Mouse (Mus musculus) heart, embryonic 15.5 days (tissue): ENCODE results near the gene 1700025G04Rik. TPM values are rescaled to one million over a fixed set of nuclear protein-coding genes. Genes with fewer than 3 reads are reported as not detected.

Experiments used
- ATAC-seq: fragments of 200-750 bp; cut with Nextera tagmentation; replicated peaks from 2 replicates; pipeline ENCODE4 v1.8.0; 2017; ENCODE audit warnings: low read depth, moderate TSS enrichment; ENCODE audit not compliant: insufficient number of reproducible peaks, insufficient read depth, low FRiP score
- H3K27ac ChIP-seq: fragments of 300-500 bp; sonication (generic); 2 replicates; pipeline ENCODE4 v1.5.1; 2015; ENCODE audit warnings: mild to moderate bottlenecking, inconsistent platforms
- H3K27me3 ChIP-seq: fragments of 300-500 bp; sonication (generic); 2 replicates; pipeline ENCODE4 v1.6.1; 2015; ENCODE audit warnings: inconsistent platforms
- H3K36me3 ChIP-seq: fragments of 300-500 bp; sonication (generic); 2 replicates; pipeline ENCODE4 v1.6.1; 2015; ENCODE audit warnings: mild to moderate bottlenecking, inconsistent platforms
- H3K4me1 ChIP-seq: fragments of 300-500 bp; sonication (generic); replicated peaks from 2 replicates; pipeline ENCODE4 v1.6.1; 2015; ENCODE audit warnings: inconsistent platforms
- H3K4me2 ChIP-seq: fragments of 300-500 bp; sonication (generic); 2 replicates; pipeline ENCODE4 v1.6.1; 2015; ENCODE audit warnings: inconsistent platforms, mild to moderate bottlenecking, moderate library complexity
- H3K4me3 ChIP-seq: fragments of 300-500 bp; sonication (generic); 2 replicates; pipeline ENCODE4 v1.5.1; 2015; ENCODE audit warnings: mild to moderate bottlenecking, inconsistent platforms
- H3K9ac ChIP-seq: fragments of 300-500 bp; sonication (generic); 2 replicates; pipeline ENCODE4 v1.6.1; 2015; ENCODE audit warnings: mild to moderate bottlenecking, inconsistent platforms
- H3K9me3 ChIP-seq: fragments of 300-500 bp; sonication (generic); replicated peaks from 2 replicates; pipeline ENCODE4 v1.6.1; 2016; ENCODE audit warnings: inconsistent platforms
- whole genome bisulfite sequencing: fragments of 180-500 bp; shearing (Covaris S2); methylation state at CpG from one replicate; pipeline ENCODE4 v1.1.7; 2015; ENCODE audit warnings: mixed read lengths; 5-methylcytosine and 5-hydroxymethylcytosine counted together
- polyA plus RNA-seq: library from polyadenylated mRNA; unstranded; fragments of >200 nt; fragmentation: Nextera tagmentation; extraction: Ambion mirVana; gene quantifications from 2 replicates; pipeline ENCODE4 v1.2.1, GENCODE M21; 2015

Gene 1700025G04Rik
- polyA plus RNA-seq, 1 experiment from 2014 or later = 26.7 TPM

DNA sequence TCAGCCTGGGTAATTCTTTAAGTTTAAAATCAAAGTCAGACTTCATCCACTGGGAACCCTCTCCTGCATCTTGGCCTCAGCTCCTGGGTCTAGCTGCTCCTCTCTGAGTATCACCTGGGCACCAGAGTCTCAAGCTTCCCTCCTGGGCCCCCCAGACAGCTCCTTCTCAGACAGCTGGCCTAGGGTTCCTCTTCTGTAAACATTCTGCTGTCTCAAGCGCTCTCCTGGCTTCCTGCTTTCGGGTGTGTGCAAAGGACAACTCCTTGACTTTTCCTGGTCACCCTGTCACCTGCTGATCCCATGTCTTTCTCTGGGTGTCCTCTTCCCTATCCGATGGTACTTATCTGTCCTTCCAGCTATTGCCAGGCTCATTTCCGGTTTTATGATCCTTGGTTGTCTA, 99.3 kb downstream of the 1700025G04Rik start:
- no peaks in the 10 kb centered on the region; the same call in 1 of the 2 replicates for H3K36me3 ChIP-seq
- no peak overlapping the region for H3K4me2 ChIP-seq
- H3K9me3 ChIP-seq = no peaks in the 10 kb centered on the region; the same call in 1 of the 2 replicates
- H3K4me1 ChIP-seq = peaks cover 10% of the 10 kb centered on the region
- H3K9ac ChIP-seq = no peak overlapping the region
- no peak for ATAC-seq
- WGBS = 70% methylated on average over 4 of the region's 4 CpGs
- H3K4me3 ChIP-seq = no peak overlapping the region
- H3K27ac ChIP-seq = no peak overlapping the region
- no peaks in the 10 kb centered on the region for H3K27me3 ChIP-seq

- no peaks in the 10 kb centered on the region; the same call in 1 of the 2 replicates for H3K36me3 ChIP-seq
- H3K9me3 ChIP-seq = no peaks in the 10 kb centered on the region; the same call in 1 of the 2 replicates
- H3K4me3 ChIP-seq = no peak overlapping the region
- no peak overlapping the region for H3K27ac ChIP-seq
- H3K4me2 ChIP-seq = no peak overlapping the region
- no peaks in the 10 kb centered on the region for H3K27me3 ChIP-seq
- WGBS = 80% methylated on average over 7 of the region's 7 CpGs
- ATAC-seq = no peak
- H3K9ac ChIP-seq = no peak overlapping the region
- H3K4me1 ChIP-seq = peaks cover 10% of the 10 kb centered on the region
These were observed 101.2 kb downstream of the 1700025G04Rik start for GRCm38 (mm10) chr1:151988713-151989112.

DNA sequence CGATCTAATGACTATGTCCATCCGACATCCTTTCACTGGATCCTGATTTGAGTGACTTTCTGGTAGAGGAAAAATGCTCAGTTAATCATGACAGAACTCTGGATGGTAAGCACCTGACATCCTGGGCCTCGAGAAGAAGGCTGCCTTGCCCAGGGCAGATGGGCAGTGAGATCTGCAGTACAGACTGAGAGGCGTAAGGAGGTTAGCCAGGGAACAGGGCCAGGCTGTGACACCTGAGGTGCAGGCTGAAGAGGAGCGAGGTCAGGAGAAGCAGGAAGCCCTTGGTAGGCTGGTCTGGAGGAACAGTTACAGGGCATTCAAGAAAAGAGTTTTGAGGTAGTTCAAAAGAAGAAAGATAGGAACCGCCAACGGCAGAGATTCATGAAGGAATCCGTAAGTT, 101.9 kb downstream of the 1700025G04Rik start:
- Histone ChIP-seq H3K9me3 (no peaks in the 10 kb centered on the region; the same call in 1 of the 2 replicates), H3K4me3 (no peak overlapping the region)

DNA sequence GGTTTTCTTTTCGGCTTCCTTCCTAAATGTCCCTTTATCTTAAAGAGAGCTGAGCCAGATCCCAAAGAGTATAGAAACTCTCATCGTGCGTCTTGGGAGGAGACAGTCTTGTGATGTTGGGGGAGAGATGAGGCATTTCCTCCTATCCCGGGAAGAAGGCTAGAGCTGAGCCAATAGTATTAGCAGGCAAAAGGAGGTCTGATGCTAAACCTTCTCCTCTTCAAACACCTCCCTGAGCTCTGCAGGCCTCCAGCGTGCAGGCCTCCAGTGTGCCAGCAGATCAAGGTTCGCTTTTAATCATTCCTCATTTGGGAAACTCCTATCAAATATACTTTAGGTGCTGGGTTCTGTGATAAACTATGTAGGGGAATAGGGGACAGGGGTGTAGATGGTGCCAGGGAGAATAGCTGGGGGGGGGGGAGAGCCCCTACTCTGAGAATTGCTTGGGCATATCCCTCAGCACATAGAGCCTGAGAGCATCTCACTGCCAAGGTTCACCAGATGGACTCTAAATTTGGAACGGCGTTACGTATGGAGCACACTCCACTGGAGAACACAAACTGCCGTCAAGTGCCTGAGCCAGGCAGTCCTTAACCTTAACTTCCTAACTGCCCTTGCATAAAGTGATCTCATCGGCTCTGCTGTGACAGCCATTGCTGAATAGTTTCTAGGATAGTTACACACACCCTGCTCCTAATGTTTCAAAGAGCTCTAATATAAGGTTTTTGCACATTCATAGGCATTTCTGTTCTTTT, 103.7 kb downstream of the 1700025G04Rik start:
- Histone ChIP-seq H3K27me3 (no peaks in the 10 kb centered on the region), H3K27ac (peak overlapping the region; percentile 73), H3K36me3 (no peaks in the 10 kb centered on the region), H3K4me2 (no peak overlapping the region), H3K9me3 (no peaks in the 10 kb centered on the region), H3K4me3 (no peak overlapping the region), H3K4me1 (peaks cover 10% of the 10 kb centered on the region), H3K9ac (no peak overlapping the region)
- ATAC-seq = peak; percentile 77
- 50% methylated on average over 11 of the region's 11 CpGs for WGBS

More for the DNA sequence above, 101.9 kb downstream of the 1700025G04Rik start:
- H3K4me2 ChIP-seq = no peak overlapping the region
- H3K27me3 ChIP-seq = no peaks in the 10 kb centered on the region
- H3K36me3 ChIP-seq = no peaks in the 10 kb centered on the region; the same call in 1 of the 2 replicates
- no peak overlapping the region for H3K27ac ChIP-seq
- no peak overlapping the region for H3K9ac ChIP-seq
- ATAC-seq = no peak
- WGBS = 87% methylated on average over 8 of the region's 8 CpGs
- peaks cover 10% of the 10 kb centered on the region for H3K4me1 ChIP-seq

DNA sequence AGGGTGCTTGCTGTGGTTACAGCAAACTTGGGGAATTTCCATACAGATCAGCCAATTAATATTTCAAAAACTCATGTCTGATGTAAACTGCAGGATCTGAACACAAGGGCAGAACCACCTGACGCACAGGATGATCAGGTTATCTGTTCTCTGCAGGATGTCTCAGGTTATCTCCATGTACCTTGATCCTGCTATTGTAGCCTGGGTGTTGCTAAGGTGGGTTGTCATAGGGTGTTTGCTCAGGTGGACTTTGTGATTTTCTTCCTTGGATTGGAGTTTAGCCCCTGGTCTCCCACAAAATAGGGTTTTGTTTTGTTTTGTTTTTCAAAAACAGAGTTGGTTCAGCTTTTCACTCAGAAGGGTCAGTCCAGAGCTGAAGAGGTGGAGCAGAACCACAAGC, 104.9 kb downstream of the 1700025G04Rik start:
- 93% methylated on average over 1 of the region's 1 CpGs for WGBS
- no peaks in the 10 kb centered on the region for H3K36me3 ChIP-seq
- H3K4me2 ChIP-seq = no peak overlapping the region
- no peak for ATAC-seq
- H3K9ac ChIP-seq = no peak overlapping the region
- no peak overlapping the region for H3K27ac ChIP-seq
- H3K4me3 ChIP-seq = no peak overlapping the region
- peaks cover 18% of the 10 kb centered on the region for H3K4me1 ChIP-seq
- H3K9me3 ChIP-seq = no peaks in the 10 kb centered on the region
- H3K27me3 ChIP-seq = no peaks in the 10 kb centered on the region

GRCm38 (mm10) chr1:151983991-151984390, 105.9 kb downstream of the 1700025G04Rik start:
- Histone ChIP-seq H3K9ac (no peak overlapping the region), H3K4me1 (peaks cover 21% of the 10 kb centered on the region), H3K27ac (no peak overlapping the region), H3K4me3 (no peak overlapping the region), H3K4me2 (no peak overlapping the region), H3K9me3 (no peaks in the 10 kb centered on the region), H3K27me3 (no peaks in the 10 kb centered on the region), H3K36me3 (no peaks in the 10 kb centered on the region)
- WGBS = 78% methylated on average over 4 of the region's 4 CpGs
- ATAC-seq = no peak

DNA sequence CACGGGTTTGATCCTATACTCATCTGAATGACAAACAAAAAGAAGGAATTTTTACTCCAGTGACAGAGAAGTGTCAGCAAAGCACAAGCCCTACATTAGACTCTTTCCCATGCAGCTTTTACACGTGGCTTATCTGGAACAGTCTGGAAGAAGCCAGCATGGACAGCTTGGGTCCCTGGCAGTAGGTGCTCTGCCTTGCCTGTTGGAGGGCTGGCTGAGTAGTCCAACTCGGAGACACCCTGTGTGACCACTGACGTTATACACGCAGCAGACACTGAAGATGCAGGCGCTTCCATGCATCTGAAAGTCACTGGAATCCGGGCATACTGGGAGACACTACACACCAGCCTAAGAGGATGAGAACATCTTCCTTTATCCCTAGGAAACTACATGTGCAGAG, 109.4 kb downstream of the 1700025G04Rik start:
- Histone ChIP-seq H3K4me2 (no peak overlapping the region), H3K4me3 (no peak overlapping the region), H3K9ac (no peak overlapping the region), H3K4me1 (peaks cover 18% of the 10 kb centered on the region), H3K36me3 (no peaks in the 10 kb centered on the region), H3K9me3 (no peaks in the 10 kb centered on the region), H3K27ac (peak overlapping the region; percentile 5; the same call in 1 of the 2 replicates), H3K27me3 (no peaks in the 10 kb centered on the region)
- WGBS = 53% methylated on average over 7 of the region's 7 CpGs
- ATAC-seq = no peak

- H3K9me3 ChIP-seq = no peaks in the 10 kb centered on the region
- no peak for ATAC-seq
- no peaks in the 10 kb centered on the region for H3K27me3 ChIP-seq
- no peak overlapping the region for H3K9ac ChIP-seq
- 52% methylated on average over 13 of the region's 13 CpGs for WGBS
- 0 out of 2 replicates have a peak overlapping the region, but pooled peaks have one; percentile 5 for H3K27ac ChIP-seq
- no peak overlapping the region for H3K4me2 ChIP-seq
- H3K4me1 ChIP-seq = peaks cover 23% of the 10 kb centered on the region
- H3K4me3 ChIP-seq = no peak overlapping the region
- H3K36me3 ChIP-seq = no peaks in the 10 kb centered on the region
These were observed 110.0 kb downstream of the 1700025G04Rik start for GRCm38 (mm10) chr1:151979803-151980456.

- no peak overlapping the region for H3K9ac ChIP-seq
- peaks cover 31% of the 10 kb centered on the region for H3K4me1 ChIP-seq
- no peaks in the 10 kb centered on the region for H3K9me3 ChIP-seq
- no peak overlapping the region for H3K4me3 ChIP-seq
- ATAC-seq = no peak
- H3K27ac ChIP-seq = no peak overlapping the region
- 85% methylated on average over 15 of the region's 15 CpGs for WGBS
- H3K4me2 ChIP-seq = no peak overlapping the region
- no peaks in the 10 kb centered on the region for H3K36me3 ChIP-seq
- H3K27me3 ChIP-seq = no peaks in the 10 kb centered on the region
These were observed 111.2 kb downstream of the 1700025G04Rik start for GRCm38 (mm10) chr1:151978751-151979150.

GRCm38 (mm10) chr1:151977596-151977995, 112.3 kb downstream of the 1700025G04Rik start:
- WGBS = 74% methylated on average over 5 of the region's 5 CpGs
- no peak overlapping the region for H3K27ac ChIP-seq
- no peak overlapping the region for H3K4me2 ChIP-seq

GRCm38 (mm10) chr1:151976850-151977249, 113.1 kb downstream of the 1700025G04Rik start:
- H3K9me3 ChIP-seq = no peaks in the 10 kb centered on the region
- no peak overlapping the region for H3K9ac ChIP-seq
- H3K4me1 ChIP-seq = peaks cover 33% of the 10 kb centered on the region
- no peak overlapping the region for H3K27ac ChIP-seq
- 78% methylated on average over 3 of the region's 3 CpGs for WGBS
- H3K4me2 ChIP-seq = no peak overlapping the region
- H3K4me3 ChIP-seq = no peak overlapping the region
- H3K27me3 ChIP-seq = no peaks in the 10 kb centered on the region
- H3K36me3 ChIP-seq = no peaks in the 10 kb centered on the region
- no peak for ATAC-seq

More at GRCm38 (mm10) chr1:151977596-151977995, 112.3 kb downstream of the 1700025G04Rik start:
- no peak overlapping the region for H3K4me3 ChIP-seq
- no peaks in the 10 kb centered on the region for H3K9me3 ChIP-seq
- ATAC-seq = no peak
- no peaks in the 10 kb centered on the region for H3K36me3 ChIP-seq
- H3K27me3 ChIP-seq = no peaks in the 10 kb centered on the region
- peaks cover 33% of the 10 kb centered on the region for H3K4me1 ChIP-seq
- no peak overlapping the region for H3K9ac ChIP-seq
